Mouse (Mus musculus) lung, postnatal 0 days (tissue): ENCODE measurements at regions not wholly inside any gene's neighbourhood (a gene's known extent, or its start where the extent isn't known, plus 50 kb on each side); places are given as distances from the start of the nearest gene placed in this dataset.

ENCODE experiments used
- CTCF ChIP-seq: IDR thresholded peaks from 2 replicates; pipeline ENCODE4 v1.5.1; 2016; ENCODE audit warnings: antibody characterized with exemption, mild to moderate bottlenecking
- EP300 ChIP-seq: IDR thresholded peaks from 2 replicates; pipeline ENCODE4 v1.6.1; 2016; ENCODE audit warnings: antibody characterized with exemption, mild to moderate bottlenecking, control low read depth

DNA sequence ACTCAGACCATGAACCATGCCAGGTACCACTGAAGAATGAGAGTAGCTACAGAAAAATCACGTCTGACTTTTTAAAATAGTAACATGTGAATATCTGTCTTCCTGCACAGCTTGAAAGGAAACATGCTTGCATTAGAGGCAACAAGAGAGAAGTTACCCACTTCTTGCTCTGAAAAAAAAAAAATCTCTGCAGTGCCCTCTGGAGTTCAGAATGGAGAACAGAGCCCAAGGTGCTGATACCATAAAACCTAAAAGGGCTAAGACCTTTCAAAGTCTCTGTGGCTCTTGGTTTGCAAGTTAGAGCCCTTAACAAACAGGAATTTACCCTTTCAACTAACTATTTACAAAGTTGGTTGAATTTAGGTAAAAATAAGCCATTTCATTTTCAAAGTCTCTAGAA, 69.6 kb upstream of the 2610301B20Rik start:
- TF ChIP-seq EP300 (no peak), CTCF (peak; percentile 41)
